Mouse (Mus musculus) erythroblast, adult 5-6 weeks (primary cell): ENCODE data around the gene Atp1b2. TPM values are rescaled to one million over a fixed set of nuclear protein-coding genes. Genes with fewer than 3 reads are reported as not detected.
"Not testable (repeated sequence)": the region's sequence is repeated elsewhere in the genome, so short reads cannot be mapped to it uniquely, and the experiment has no call there.

ENCODE experiments used
- ATAC-seq: replicated peaks from 2 replicates; pipeline ENCODE4 v1.8.0; 2016; ENCODE audit warnings: moderate number of reproducible peaks, mild to moderate bottlenecking, moderate TSS enrichment, inconsistent platforms; ENCODE audit not compliant: poor library complexity, low FRiP score, severe bottlenecking
- total RNA-seq, 2 experiments: library from RNA; stranded (forward) in 1 of 2; stranded (reverse) in 1 of 2; fragments of 150-400 nt in 1 of 2; fragments of 200-764, 138-1000 nt in 1 of 2; gene quantifications; 2 replicates each; pipeline versions ENCODE4 v1.2.3 to v1.2.4; 2015 to 2017; ENCODE audit warnings: low replicate concordance in 2 of 2

Gene Atp1b2
- total RNA-seq (2015; ENCODE audit: low replicate concordance) (10.6 and 24.0 TPM in 2 replicates), total RNA-seq (2017; ENCODE audit: low replicate concordance) (1.2 and 4.0 TPM in 2 replicates)

- peak; percentile 81 for ATAC-seq
Observed at GRCm38 (mm10) chr11:69605726-69606490, at the start of gene Atp1b2. Atp1b2 (minus strand) TSS chr11:69605942.

GRCm38 (mm10) chr11:69654760-69655159 is 49.0 kb upstream of the Atp1b2 start:
- no peak for ATAC-seq

GRCm38 (mm10) chr11:69653399-69653798 is 47.7 kb upstream of the Atp1b2 start:
- ATAC-seq, result no peak

GRCm38 (mm10) chr11:69645860-69646259 is 40.1 kb upstream of the Atp1b2 start:
- ATAC-seq, result no peak

GRCm38 (mm10) chr11:69635471-69635870 is 29.7 kb upstream of the Atp1b2 start:
- ATAC-seq, result no peak

GRCm38 (mm10) chr11:69633128-69633866 is 27.6 kb upstream of the Atp1b2 start:
- ATAC-seq, result peak; percentile 36

- peak; percentile 87 for ATAC-seq
Observed at GRCm38 (mm10) chr11:69632284-69633089, 26.7 kb upstream of the Atp1b2 start, which contains the start of gene Fxr2. Fxr2 (plus strand) TSS chr11:69632990.

GRCm38 (mm10) chr11:69629802-69630201 is 24.1 kb upstream of the Atp1b2 start:
- no peak for ATAC-seq

- peak; percentile 64 for ATAC-seq
Observed at GRCm38 (mm10) chr11:69628286-69628685, 22.5 kb upstream of the Atp1b2 start.

GRCm38 (mm10) chr11:69624339-69624738 is 18.6 kb upstream of the Atp1b2 start:
- ATAC-seq, result not testable (repeated sequence)

- no peak for ATAC-seq
Observed at GRCm38 (mm10) chr11:69623006-69623405, 17.3 kb upstream of the Atp1b2 start.

GRCm38 (mm10) chr11:69622406-69622805 is 16.7 kb upstream of the Atp1b2 start:
- no peak for ATAC-seq

GRCm38 (mm10) chr11:69621571-69622268 is 16.0 kb upstream of the Atp1b2 start, which contains the start of gene Sat2:
Sat2 (plus strand) TSS chr11:69622024.
- no peak; the same call in 1 of the 2 replicates for ATAC-seq

GRCm38 (mm10) chr11:69620394-69621081 is 14.8 kb upstream of the Atp1b2 start:
- peak; percentile 61 for ATAC-seq

- no peak for ATAC-seq
Observed at GRCm38 (mm10) chr11:69617805-69618204, 12.1 kb upstream of the Atp1b2 start, which contains the start of gene Shbg. Shbg (minus strand) TSS chr11:69617905.

GRCm38 (mm10) chr11:69616781-69617180 is 11.0 kb upstream of the Atp1b2 start:
- ATAC-seq, result no peak

GRCm38 (mm10) chr11:69614257-69614588 is 8.5 kb upstream of the Atp1b2 start:
- not testable (repeated sequence) for ATAC-seq

GRCm38 (mm10) chr11:69613553-69614256 is 8.0 kb upstream of the Atp1b2 start:
- peak; percentile 84 for ATAC-seq
